Mouse (Mus musculus): ENCODE results near the gene Disp1. TPM values are rescaled to one million over a fixed set of nuclear protein-coding genes. Genes with fewer than 3 reads are reported as not detected.

Disp1 gene
- total and polyA plus RNA-seq, 3 experiments, result 3.4 to 11.3 (median 5.9) TPM

GRCm38 (mm10) chr1:183164190-183164580 lies 57.1 kb downstream of the Disp1 start:
- Histone ChIP-seq H3K9ac (ENCODE audit: insufficient read depth, low read depth) (no peak overlapping the region), H3K27me3 (replicated peaks) (no peaks in the 10 kb centered on the region), H3K36me3 (replicated peaks in 1 of 2; ENCODE audit: control insufficient read depth in 1 of 2, insufficient read depth in 1 of 2, low read length in 1 of 2) (peaks cover 3 to 45% of the 10 kb centered on the region in 2 experiments), H3K4me1 (ENCODE audit: control insufficient read depth in 1 of 2, insufficient read depth in 2 of 2) (peaks cover under 1 to 4% of the 10 kb centered on the region in 2 experiments; a peak in 2 of 4 replicates), H3K79me2 (replicated peaks; ENCODE audit: control insufficient read depth, extremely low read depth, insufficient read depth, poor library complexity, severe bottlenecking) (no peaks in the 10 kb centered on the region), H3K4me3 (replicated peaks in 1 of 3; ENCODE audit: low read depth in 2 of 3, low read length in 2 of 3, poor library complexity in 1 of 3) (no peak overlapping the region), H3K27ac (ENCODE audit: insufficient read depth, low read depth) (no peak overlapping the region), H3K4me2 (ENCODE audit: insufficient read depth, low read depth, poor library complexity, severe bottlenecking) (no peak overlapping the region), H3K9me3 (replicated peaks; ENCODE audit: low read length) (no peaks in the 10 kb centered on the region)
- dilution Hi-C loops (cut with MboI; ENCODE audit: extremely low pct_ligation_motif_present, extremely low pct_unique_long_range_greater_than_20kb, low sequenced_read_pairs), result no loop called here
- TF ChIP-seq EP300 (IDR thresholded peaks at IDR 0.05; ENCODE audit: low read length) (no peak), RAD21 (IDR thresholded peaks at IDR 0.05; ENCODE audit: low read depth, low read length) (no peak), TBP (conservative IDR thresholded peaks at IDR 0.05; ENCODE audit: low read depth, low read length) (no peak), JUND (conservative IDR thresholded peaks at IDR 0.05; ENCODE audit: low read depth, low read length) (no peak), SIN3A (IDR thresholded peaks at IDR 0.05; ENCODE audit: low read length) (no peak), ZC3H11A (IDR thresholded peaks at IDR 0.05; ENCODE audit: low read depth, low read length) (no peak), IRF4 (IDR thresholded peaks at IDR 0.05; ENCODE audit: low read depth, low read length) (no peak), MAZ (IDR thresholded peaks at IDR 0.05; ENCODE audit: low read depth, low read length) (no peak), NRF1 (IDR thresholded peaks at IDR 0.05; ENCODE audit: low read depth, low read length) (no peak), TCF12 (IDR thresholded peaks at IDR 0.05; ENCODE audit: low read depth, low read length) (no peak), MAX (IDR thresholded peaks at IDR 0.05; ENCODE audit: low read length) (no peak), ZNF384 (IDR thresholded peaks at IDR 0.05; ENCODE audit: low read depth, low read length) (no peak), HCFC1 (IDR thresholded peaks at IDR 0.05; ENCODE audit: low read depth, low read length) (no peak), JUN (IDR thresholded peaks at IDR 0.05; ENCODE audit: insufficient read depth, low read depth, low read length) (no peak)
- in situ Hi-C loops (cut with MboI; ENCODE audit: low pct_ligation_motif_present, low pct_unique_long_range_greater_than_20kb, low sequenced_read_pairs), result no loop called here
- no peak for DNase-seq (ENCODE audit: extremely low read depth)

GRCm38 (mm10) chr1:183163512-183164189 lies 57.7 kb downstream of the Disp1 start:
- no peak for DNase-seq (ENCODE audit: extremely low read depth)
- peaks cover 0 to 4% of the 10 kb centered on the region in 2 experiments; a peak in 1 of 4 replicates for H3K4me1 ChIP-seq (ENCODE audit: control insufficient read depth in 1 of 2, insufficient read depth in 2 of 2)
- no peaks in the 10 kb centered on the region for H3K79me2 ChIP-seq (replicated peaks; ENCODE audit: control insufficient read depth, extremely low read depth, insufficient read depth, poor library complexity, severe bottlenecking)
- H3K4me3 ChIP-seq (replicated peaks in 1 of 3; ENCODE audit: low read depth in 2 of 3, low read length in 2 of 3, poor library complexity in 1 of 3), result no peak overlapping the region
- H3K27ac ChIP-seq (ENCODE audit: insufficient read depth, low read depth), result no peak overlapping the region
- TF ChIP-seq SIN3A (IDR thresholded peaks at IDR 0.05; ENCODE audit: low read length), result no peak
- no peak for TF ChIP-seq ZKSCAN1 (IDR thresholded peaks at IDR 0.05; ENCODE audit: borderline replicate concordance, low read depth, low read length)
- no peak for TF ChIP-seq CHD2 (IDR thresholded peaks at IDR 0.05; ENCODE audit: low read length)
- TF ChIP-seq GABPA (IDR thresholded peaks at IDR 0.05; ENCODE audit: insufficient replicate concordance, low read depth, low read length), result no peak
- TF ChIP-seq KAT2A (IDR thresholded peaks at IDR 0.05; ENCODE audit: insufficient replicate concordance, low read length), result no peak
- TF ChIP-seq MAZ (IDR thresholded peaks at IDR 0.05; ENCODE audit: low read depth, low read length), result no peak
- no peak for TF ChIP-seq PAX5 (IDR thresholded peaks at IDR 0.05; ENCODE audit: low read length)
- TF ChIP-seq RAD21 (IDR thresholded peaks at IDR 0.05; ENCODE audit: low read depth, low read length), result no peak
- no peak for TF ChIP-seq MYC (IDR thresholded peaks at IDR 0.05; ENCODE audit: low read depth, low read length)
- TF ChIP-seq BHLHE40 (IDR thresholded peaks at IDR 0.05; ENCODE audit: low read depth, low read length), result no peak
- no peak for TF ChIP-seq EP300 (IDR thresholded peaks at IDR 0.05; ENCODE audit: low read length)
- TF ChIP-seq MEF2A (IDR thresholded peaks at IDR 0.05; ENCODE audit: borderline replicate concordance, low read depth, low read length), result no peak
- dilution Hi-C loops (cut with MboI; ENCODE audit: extremely low pct_ligation_motif_present, extremely low pct_unique_long_range_greater_than_20kb, low sequenced_read_pairs), result no loop called here
- H3K36me3 ChIP-seq (replicated peaks in 1 of 2; ENCODE audit: control insufficient read depth in 1 of 2, insufficient read depth in 1 of 2, low read length in 1 of 2), result peaks cover 3 to 48% of the 10 kb centered on the region in 2 experiments
- in situ Hi-C loops (cut with MboI; ENCODE audit: low pct_ligation_motif_present, low pct_unique_long_range_greater_than_20kb, low sequenced_read_pairs), result no loop called here
- no peaks in the 10 kb centered on the region for H3K9me3 ChIP-seq (replicated peaks; ENCODE audit: low read length)
- H3K9ac ChIP-seq (ENCODE audit: insufficient read depth, low read depth), result no peak overlapping the region
- H3K4me2 ChIP-seq (ENCODE audit: insufficient read depth, low read depth, poor library complexity, severe bottlenecking), result no peak overlapping the region
- no peaks in the 10 kb centered on the region for H3K27me3 ChIP-seq (replicated peaks)
